Mouse (Mus musculus) brain, embryonic 18.5 days (tissue): ENCODE measurements around the gene Nfe2.
A peak's percentile ranks its signal among the peaks of the same experiment; 100 is the strongest.

Experiments used
- DNase-seq: peaks from one replicate; pipeline ENCODE4 v3.0.0-alpha.2; 2012; ENCODE audit warnings: low read depth, low spot score

Gene Nfe2

DNA sequence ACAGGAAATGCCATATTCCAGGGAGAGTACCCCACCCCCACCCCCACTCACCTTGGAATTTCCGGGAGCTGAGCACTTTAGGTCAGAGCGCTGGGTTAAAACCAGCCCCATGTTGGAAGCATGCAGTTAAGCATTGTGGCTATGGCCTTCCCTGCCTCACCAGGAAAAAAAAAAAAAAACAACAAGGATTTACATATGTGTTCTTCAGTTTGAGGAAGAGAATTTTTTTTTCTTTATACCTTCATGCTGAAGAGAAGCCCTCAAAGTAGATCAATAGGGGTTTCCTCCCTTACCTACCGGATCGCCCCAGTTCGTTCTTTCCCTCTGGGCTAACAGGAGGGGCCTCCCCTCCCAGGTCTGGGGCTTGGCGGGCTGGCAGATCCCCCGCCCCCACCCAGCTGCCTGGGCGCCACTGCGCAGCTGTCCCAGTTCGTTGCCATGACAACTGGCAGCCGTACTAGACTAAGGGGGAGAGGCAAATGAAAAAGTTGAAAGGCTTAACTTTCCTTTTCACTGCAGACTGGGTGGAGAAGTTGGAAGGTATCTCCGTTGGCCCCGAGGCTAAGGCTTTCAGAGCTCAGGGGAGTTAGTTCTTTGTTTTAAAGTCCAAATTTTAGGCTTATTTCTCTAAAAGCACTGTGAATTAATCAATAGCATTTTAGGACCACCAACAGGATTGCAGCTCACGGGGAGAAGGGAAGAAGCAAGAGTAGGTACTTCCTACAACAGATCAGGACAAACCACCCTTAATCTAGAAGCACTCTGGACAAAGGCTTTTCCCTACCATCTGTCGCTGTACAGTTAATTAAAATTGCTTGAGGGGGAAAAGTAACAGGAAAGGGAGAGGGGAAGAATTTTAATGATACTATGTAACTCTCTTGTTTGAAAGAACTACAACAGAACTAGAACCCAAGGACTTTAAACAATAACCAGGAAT is 43.0 kb downstream of the Nfe2 start:
- DNase-seq, result peak; percentile 82

DNA sequence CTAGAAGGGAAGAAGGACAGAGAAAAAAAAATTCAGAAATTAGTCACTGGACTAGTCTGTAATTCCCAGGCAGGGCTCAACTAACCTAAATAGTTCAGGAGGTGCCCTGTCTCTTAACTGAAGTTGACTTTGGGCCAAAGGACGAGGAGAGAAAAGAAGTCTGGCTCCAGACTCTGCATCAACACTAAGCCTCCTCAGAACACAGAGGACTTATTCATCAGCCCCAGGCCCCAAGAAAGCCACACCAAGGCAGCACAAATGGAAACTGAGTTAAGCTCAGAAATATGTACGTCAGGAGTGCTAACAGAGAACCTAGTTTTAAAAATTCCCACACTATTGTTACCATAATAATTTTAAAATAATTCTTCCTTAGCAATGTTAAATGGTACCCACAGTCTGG is 44.1 kb downstream of the Nfe2 start:
- no peak for DNase-seq

GRCm38 (mm10) chr15:103205156-103205555 is 53.0 kb downstream of the Nfe2 start:
- DNase-seq, result no peak

DNA sequence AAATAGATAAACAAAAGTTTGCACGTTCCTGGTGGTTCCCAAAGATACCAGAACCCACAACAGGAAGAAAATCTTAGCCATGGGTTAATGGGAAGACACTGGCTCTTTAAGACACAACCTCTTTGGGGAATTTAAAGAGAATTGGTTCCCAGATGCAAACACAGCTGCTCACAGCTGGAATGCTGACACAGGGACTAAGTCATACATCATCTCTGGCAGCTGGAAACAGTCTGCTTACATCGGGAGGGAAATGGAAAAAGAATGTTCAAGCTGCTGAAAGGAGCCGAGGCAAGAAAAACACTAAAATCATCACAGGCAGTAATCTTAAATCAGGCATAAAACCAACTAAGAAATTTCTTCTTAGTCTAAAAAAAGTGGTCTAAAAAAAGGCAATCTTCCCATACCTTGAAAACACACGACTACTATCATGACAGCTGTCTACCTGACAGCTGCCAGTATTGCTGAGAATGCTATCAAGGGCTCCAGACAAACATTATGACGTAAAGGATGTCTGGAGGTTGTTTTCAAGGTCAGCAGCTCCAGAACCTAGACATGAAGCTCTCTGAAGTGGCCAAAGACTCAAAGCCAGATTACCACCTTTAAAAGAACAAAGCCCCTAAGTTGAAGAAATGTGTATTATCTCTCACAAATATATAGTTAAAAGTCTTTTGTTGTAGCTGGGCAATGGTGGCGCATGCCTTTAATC is 56.0 kb downstream of the Nfe2 start:
- DNase-seq, result no peak
